Mouse (Mus musculus): ENCODE measurements at regions not wholly inside any gene's neighbourhood (a gene's known extent, or its start where the extent isn't known, plus 50 kb on each side); places are given as distances from the start of the nearest gene placed in this dataset.

- no peak overlapping the region for H3K4me3 ChIP-seq (replicated peaks; ENCODE audit: low read length)
- WGBS = 59% methylated on average over 3 of the region's 3 CpGs
- no peaks in the 10 kb centered on the region for H3K27me3 ChIP-seq (ENCODE audit: control insufficient read depth, insufficient read depth, low read length)
- ATAC-seq (ENCODE audit: insufficient read depth, low FRiP score) = no peak
- H3K9ac ChIP-seq (ENCODE audit: low read length) = no peak overlapping the region
- no peak overlapping the region for H3K4me2 ChIP-seq (ENCODE audit: low read depth, low read length)
- no peaks in the 10 kb centered on the region for H3K4me1 ChIP-seq (ENCODE audit: control insufficient read depth, insufficient read depth, low read length)
- no peaks in the 10 kb centered on the region for H3K36me3 ChIP-seq (ENCODE audit: control insufficient read depth, insufficient read depth, low read length)
- no peak overlapping the region for H3K27ac ChIP-seq (ENCODE audit: low read length)
- 0 out of 2 replicates have a peak, but pooled peaks cover 1% of the 10 kb centered on the region for H3K9me3 ChIP-seq (replicated peaks; ENCODE audit: control insufficient read depth, low read length)
These were observed 117.8 kb upstream of the Sox2 start for GRCm38 (mm10) chr3:34532451-34532850.

- H3K9me3 ChIP-seq (replicated peaks; ENCODE audit: control insufficient read depth, low read length) = no peaks in the 10 kb centered on the region
- 83% methylated on average over 7 of the region's 7 CpGs for WGBS
- no peak overlapping the region for H3K27ac ChIP-seq (ENCODE audit: low read length)
- no peak overlapping the region for H3K9ac ChIP-seq (ENCODE audit: low read length)
- ATAC-seq (ENCODE audit: insufficient read depth, low FRiP score) = no peak
- H3K36me3 ChIP-seq (ENCODE audit: control insufficient read depth, insufficient read depth, low read length) = no peaks in the 10 kb centered on the region
- no peak overlapping the region for H3K4me2 ChIP-seq (ENCODE audit: low read depth, low read length)
- no peak overlapping the region for H3K4me3 ChIP-seq (replicated peaks; ENCODE audit: low read length)
- no peaks in the 10 kb centered on the region for H3K27me3 ChIP-seq (ENCODE audit: control insufficient read depth, insufficient read depth, low read length)
- no peaks in the 10 kb centered on the region for H3K4me1 ChIP-seq (ENCODE audit: control insufficient read depth, insufficient read depth, low read length)
These were observed 118.4 kb upstream of the Sox2 start for GRCm38 (mm10) chr3:34531836-34532235.

GRCm38 (mm10) chr3:34527546-34527945 is 122.7 kb upstream of the Sox2 start:
- H3K9ac ChIP-seq (ENCODE audit: low read length) = no peak overlapping the region
- no peaks in the 10 kb centered on the region for H3K36me3 ChIP-seq (ENCODE audit: control insufficient read depth, insufficient read depth, low read length)
- no peaks in the 10 kb centered on the region for H3K9me3 ChIP-seq (replicated peaks; ENCODE audit: control insufficient read depth, low read length)
- no peak overlapping the region for H3K27ac ChIP-seq (ENCODE audit: low read length)
- no peaks in the 10 kb centered on the region for H3K4me1 ChIP-seq (ENCODE audit: control insufficient read depth, insufficient read depth, low read length)
- ATAC-seq (ENCODE audit: insufficient read depth, low FRiP score) = no peak
- H3K4me2 ChIP-seq (ENCODE audit: low read depth, low read length) = no peak overlapping the region
- H3K27me3 ChIP-seq (ENCODE audit: control insufficient read depth, insufficient read depth, low read length) = no peaks in the 10 kb centered on the region
- H3K4me3 ChIP-seq (replicated peaks; ENCODE audit: low read length) = no peak overlapping the region

- Histone ChIP-seq H3K9ac (ENCODE audit: low read length) (no peak overlapping the region), H3K36me3 (ENCODE audit: control insufficient read depth, insufficient read depth, low read length) (no peaks in the 10 kb centered on the region), H3K4me3 (replicated peaks; ENCODE audit: low read length) (no peak overlapping the region), H3K4me1 (ENCODE audit: control insufficient read depth, insufficient read depth, low read length) (no peaks in the 10 kb centered on the region), H3K4me2 (ENCODE audit: low read depth, low read length) (no peak overlapping the region), H3K27ac (ENCODE audit: low read length) (no peak overlapping the region), H3K27me3 (ENCODE audit: control insufficient read depth, insufficient read depth, low read length) (no peaks in the 10 kb centered on the region), H3K9me3 (replicated peaks; ENCODE audit: control insufficient read depth, low read length) (no peaks in the 10 kb centered on the region)
- 82% methylated on average over 5 of the region's 5 CpGs for WGBS
- no peak for ATAC-seq (ENCODE audit: insufficient read depth, low FRiP score)
These were observed 124.5 kb upstream of the Sox2 start for GRCm38 (mm10) chr3:34525730-34526129.

GRCm38 (mm10) chr3:34522054-34522684 is 128.0 kb upstream of the Sox2 start:
- WGBS = 77% methylated on average over 6 of the region's 6 CpGs
- Histone ChIP-seq H3K36me3 (ENCODE audit: control insufficient read depth, insufficient read depth, low read length) (no peaks in the 10 kb centered on the region), H3K9me3 (replicated peaks; ENCODE audit: control insufficient read depth, low read length) (no peaks in the 10 kb centered on the region), H3K9ac (ENCODE audit: low read length) (no peak overlapping the region), H3K4me3 (replicated peaks; ENCODE audit: low read length) (no peak overlapping the region), H3K27ac (ENCODE audit: low read length) (no peak overlapping the region), H3K4me2 (ENCODE audit: low read depth, low read length) (no peak overlapping the region), H3K4me1 (ENCODE audit: control insufficient read depth, insufficient read depth, low read length) (no peaks in the 10 kb centered on the region), H3K27me3 (ENCODE audit: control insufficient read depth, insufficient read depth, low read length) (no peaks in the 10 kb centered on the region)
- no peak for ATAC-seq (ENCODE audit: insufficient read depth, low FRiP score)

- H3K27ac ChIP-seq (ENCODE audit: low read length) = no peak overlapping the region
- 72% methylated on average over 14 of the region's 14 CpGs for WGBS
- no peaks in the 10 kb centered on the region for H3K27me3 ChIP-seq (ENCODE audit: control insufficient read depth, insufficient read depth, low read length)
- H3K36me3 ChIP-seq (ENCODE audit: control insufficient read depth, insufficient read depth, low read length) = no peaks in the 10 kb centered on the region
- no peak overlapping the region for H3K9ac ChIP-seq (ENCODE audit: low read length)
- H3K4me3 ChIP-seq (replicated peaks; ENCODE audit: low read length) = no peak overlapping the region
- no peaks in the 10 kb centered on the region for H3K9me3 ChIP-seq (replicated peaks; ENCODE audit: control insufficient read depth, low read length)
- no peak overlapping the region for H3K4me2 ChIP-seq (ENCODE audit: low read depth, low read length)
- no peak for ATAC-seq (ENCODE audit: insufficient read depth, low FRiP score)
- H3K4me1 ChIP-seq (ENCODE audit: control insufficient read depth, insufficient read depth, low read length) = no peaks in the 10 kb centered on the region
These were observed 128.7 kb upstream of the Sox2 start for GRCm38 (mm10) chr3:34521357-34522053.

GRCm38 (mm10) chr3:34512503-34513145 is 137.6 kb upstream of the Sox2 start:
- no peak overlapping the region for H3K4me2 ChIP-seq (ENCODE audit: low read depth, low read length)
- no peak for ATAC-seq (ENCODE audit: insufficient read depth, low FRiP score)
- H3K9me3 ChIP-seq (replicated peaks; ENCODE audit: control insufficient read depth, low read length) = no peaks in the 10 kb centered on the region
- H3K4me3 ChIP-seq (replicated peaks; ENCODE audit: low read length) = no peak overlapping the region
- H3K36me3 ChIP-seq (ENCODE audit: control insufficient read depth, insufficient read depth, low read length) = no peaks in the 10 kb centered on the region
- H3K27me3 ChIP-seq (ENCODE audit: control insufficient read depth, insufficient read depth, low read length) = no peaks in the 10 kb centered on the region
- H3K4me1 ChIP-seq (ENCODE audit: control insufficient read depth, insufficient read depth, low read length) = no peaks in the 10 kb centered on the region
- no peak overlapping the region for H3K27ac ChIP-seq (ENCODE audit: low read length)
- H3K9ac ChIP-seq (ENCODE audit: low read length) = no peak overlapping the region
- WGBS = 86% methylated on average over 13 of the region's 13 CpGs

- H3K27me3 ChIP-seq (ENCODE audit: control insufficient read depth, insufficient read depth, low read length) = no peaks in the 10 kb centered on the region
- H3K36me3 ChIP-seq (ENCODE audit: control insufficient read depth, insufficient read depth, low read length) = no peaks in the 10 kb centered on the region
- no peak overlapping the region for H3K4me3 ChIP-seq (replicated peaks; ENCODE audit: low read length)
- H3K4me1 ChIP-seq (ENCODE audit: control insufficient read depth, insufficient read depth, low read length) = no peaks in the 10 kb centered on the region
- ATAC-seq (ENCODE audit: insufficient read depth, low FRiP score) = no peak
- no peak overlapping the region for H3K9ac ChIP-seq (ENCODE audit: low read length)
- H3K4me2 ChIP-seq (ENCODE audit: low read depth, low read length) = no peak overlapping the region
- H3K9me3 ChIP-seq (replicated peaks; ENCODE audit: control insufficient read depth, low read length) = no peaks in the 10 kb centered on the region
- WGBS = 78% methylated on average over 4 of the region's 4 CpGs
- H3K27ac ChIP-seq (ENCODE audit: low read length) = no peak overlapping the region
These were observed 139.5 kb upstream of the Sox2 start for GRCm38 (mm10) chr3:34510723-34511122.

GRCm38 (mm10) chr3:34509160-34509559 is 141.0 kb upstream of the Sox2 start:
- Histone ChIP-seq H3K4me2 (ENCODE audit: low read depth, low read length) (no peak overlapping the region), H3K9me3 (replicated peaks; ENCODE audit: control insufficient read depth, low read length) (no peaks in the 10 kb centered on the region), H3K4me3 (replicated peaks; ENCODE audit: low read length) (no peak overlapping the region), H3K4me1 (ENCODE audit: control insufficient read depth, insufficient read depth, low read length) (no peaks in the 10 kb centered on the region), H3K27ac (ENCODE audit: low read length) (no peak overlapping the region), H3K9ac (ENCODE audit: low read length) (no peak overlapping the region), H3K27me3 (ENCODE audit: control insufficient read depth, insufficient read depth, low read length) (no peaks in the 10 kb centered on the region), H3K36me3 (ENCODE audit: control insufficient read depth, insufficient read depth, low read length) (no peaks in the 10 kb centered on the region)
- no peak for ATAC-seq (ENCODE audit: insufficient read depth, low FRiP score)
- 39% methylated on average over 5 of the region's 5 CpGs for WGBS

All from stomach, embryonic 16.5 days (tissue).